Mouse (Mus musculus): ENCODE data around the gene Edf1. TPM values are rescaled to one million over a fixed set of nuclear protein-coding genes. Genes with fewer than 3 reads are reported as not detected.

Gene Edf1
- total RNA-seq (2021): 100 to 1,000 TPM; 211 to 222 TPM
- polyA plus RNA-seq (2012; rRNA removed): 81.9 and 110 TPM in 2 replicates
- long read RNA-seq, transcript Edf1-201 (5 exons, 722 nt): major isoform, 189 of 201 reads
- long read RNA-seq, partial matches to known transcripts: 3 of 201 reads
- long read RNA-seq, other reads (novel, unspliced or antisense): 8 of 201 reads

DNA sequence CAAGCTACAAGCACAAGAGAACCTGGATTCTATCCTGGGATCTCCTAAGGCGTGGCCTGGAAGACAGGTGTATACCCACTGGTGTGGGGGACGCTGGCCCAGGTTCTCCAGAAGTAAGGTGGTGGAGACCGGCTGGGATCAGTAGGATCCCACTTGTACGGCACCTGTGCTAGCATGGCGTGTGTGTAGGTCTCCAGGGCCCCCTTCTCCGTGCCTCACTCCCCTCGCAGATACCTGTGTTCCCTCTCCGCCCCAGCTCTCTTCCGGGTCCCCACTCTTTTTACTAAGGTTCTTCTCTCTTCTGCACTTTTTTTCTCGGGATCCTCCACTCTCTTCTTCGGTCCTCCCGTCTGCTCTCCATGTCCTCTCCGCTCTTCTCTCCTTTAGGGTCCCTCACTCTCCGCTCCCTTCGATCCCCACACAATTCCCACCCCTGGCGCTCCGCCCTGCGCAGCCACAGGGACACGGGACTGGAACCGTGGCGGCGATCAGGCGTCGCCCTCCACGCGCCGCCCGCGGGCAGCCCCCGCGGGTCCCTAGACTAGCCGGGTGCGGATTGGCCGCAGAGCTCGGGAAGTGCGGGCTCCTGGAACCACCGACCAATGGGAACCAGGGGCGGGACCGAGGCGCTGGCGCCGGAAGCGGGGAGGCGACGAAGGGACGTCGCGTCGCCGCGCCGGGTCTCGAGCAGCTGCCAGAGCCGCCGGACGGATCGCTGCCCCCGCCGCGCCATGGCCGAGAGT, at the start of gene Edf1:
TSS of gene Edf1 (plus strand) at position 627 of the 743 bp plus-strand sequence.
- intact Hi-C loops (cut with DNase I): loop anchor here (10.0 kb wide), 1 partner anchor 133 kb away; the partner anchor contains the start of genes Abca2 and Fut7
- WGBS: under 1% methylated on average over 61 of the region's 61 CpGs
- H3K9ac ChIP-seq (ENCODE audit: low read depth, low read length): peak within 1 kb of the TSS; percentile 98
- no peaks in the 10 kb centered on the region; the same call in 1 of the 2 replicates for H3K36me3 ChIP-seq (ENCODE audit: control insufficient read depth, insufficient read depth, low read length)
- H3K4me1 ChIP-seq (ENCODE audit: control insufficient read depth, insufficient read depth, low read length): peaks cover 5% of the 10 kb centered on the region
- peaks cover 6% of the 10 kb centered on the region; the same call in 1 of the 2 replicates for H3K79me2 ChIP-seq (replicated peaks; ENCODE audit: control insufficient read depth, insufficient read depth, low read length)
- peak; percentile 96 to 98 for DNase-seq
- H3K27me3 ChIP-seq (ENCODE audit: control insufficient read depth, insufficient read depth, low read length): no peaks in the 10 kb centered on the region
- peak within 1 kb of the TSS; percentile 67 for H3K4me3 ChIP-seq
- peak; percentile 81 for TF ChIP-seq POLR2A (IDR thresholded peaks at IDR 0.05; ENCODE audit: insufficient read depth, low read depth, low read length)
- TF ChIP-seq CTCF (IDR thresholded peaks at IDR 0.05): no peak
- H3K27ac ChIP-seq: peak within 1 kb of the TSS; percentile 82

- no peak overlapping the region for H3K9ac ChIP-seq (ENCODE audit: low read depth, low read length)
- H3K4me3 ChIP-seq: no peak overlapping the region
- no peak overlapping the region for H3K27ac ChIP-seq
- H3K4me1 ChIP-seq (ENCODE audit: control insufficient read depth, insufficient read depth, low read length): no peaks in the 10 kb centered on the region
- TF ChIP-seq POLR2A (IDR thresholded peaks at IDR 0.05; ENCODE audit: insufficient read depth, low read depth, low read length) (no peak), CTCF (IDR thresholded peaks at IDR 0.05) (peak; percentile 66)
- no peak for DNase-seq
- H3K27me3 ChIP-seq (ENCODE audit: control insufficient read depth, insufficient read depth, low read length): no peaks in the 10 kb centered on the region
- WGBS: 59% methylated on average over 3 of the region's 3 CpGs
- intact Hi-C loops (cut with DNase I): loop anchor here (2.0 kb wide), 1 partner anchor 41 kb away; no protein-coding TSS in a partner anchor
- no peaks in the 10 kb centered on the region for H3K79me2 ChIP-seq (replicated peaks; ENCODE audit: control insufficient read depth, insufficient read depth, low read length)
- no peaks in the 10 kb centered on the region for H3K36me3 ChIP-seq (ENCODE audit: control insufficient read depth, insufficient read depth, low read length)
Measured at GRCm38 (mm10) chr2:25509912-25510311, 47.7 kb upstream of the Edf1 start.

DNA sequence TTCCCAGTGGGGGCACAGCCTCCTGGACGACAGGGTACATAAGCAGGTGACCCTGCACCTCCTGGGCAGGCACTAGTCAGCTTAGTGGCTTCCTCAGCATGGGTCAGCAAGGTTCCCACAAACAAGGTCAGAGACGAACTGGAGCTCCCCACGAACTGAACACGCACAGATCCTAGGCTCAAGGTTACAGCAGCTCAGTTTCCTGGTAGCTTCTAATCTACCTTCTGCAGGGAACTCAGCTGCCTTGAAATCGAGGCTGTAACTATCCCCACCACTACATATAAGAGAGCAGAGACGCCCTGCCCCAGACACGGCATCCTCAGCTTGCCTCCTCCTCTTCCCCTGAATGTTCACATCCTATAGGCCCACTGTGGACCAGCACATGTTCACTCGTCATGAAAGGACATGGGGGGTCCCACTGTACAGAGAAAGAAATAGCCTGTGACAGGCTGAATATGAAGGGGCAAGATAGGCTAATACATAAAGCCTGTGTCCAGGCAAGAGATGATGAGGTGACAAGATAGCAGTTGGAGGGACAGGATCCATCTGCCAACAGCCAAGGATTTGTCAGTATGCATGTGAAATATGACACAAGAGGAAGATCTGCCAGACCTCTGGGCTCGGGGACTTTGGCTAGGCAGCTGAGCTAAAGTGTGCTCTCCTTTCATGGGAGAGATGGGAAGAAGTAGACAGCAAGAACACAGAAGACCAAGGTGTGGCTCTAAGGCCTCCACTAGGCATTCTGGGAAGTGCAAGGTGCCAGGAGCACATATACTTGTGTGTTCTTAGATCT, 30.9 kb upstream of the Edf1 start:
- DNase-seq: no peak
- TF ChIP-seq CTCF (IDR thresholded peaks at IDR 0.05): no peak
- H3K79me2 ChIP-seq (replicated peaks; ENCODE audit: control insufficient read depth, insufficient read depth, low read length): no peaks in the 10 kb centered on the region
- H3K4me3 ChIP-seq: no peak overlapping the region
- H3K27ac ChIP-seq: no peak overlapping the region
- no peaks in the 10 kb centered on the region for H3K36me3 ChIP-seq (ENCODE audit: control insufficient read depth, insufficient read depth, low read length)
- no peaks in the 10 kb centered on the region for H3K27me3 ChIP-seq (ENCODE audit: control insufficient read depth, insufficient read depth, low read length)
- 87% methylated on average over 9 of the region's 9 CpGs for WGBS
- H3K9ac ChIP-seq (ENCODE audit: low read depth, low read length): no peak overlapping the region
- H3K4me1 ChIP-seq (ENCODE audit: control insufficient read depth, insufficient read depth, low read length): no peaks in the 10 kb centered on the region
- intact Hi-C loops (cut with DNase I): no loop called here

GRCm38 (mm10) chr2:25533707-25534106, 23.9 kb upstream of the Edf1 start:
- WGBS: 64% methylated on average over 2 of the region's 2 CpGs
- Histone ChIP-seq H3K36me3 (ENCODE audit: control insufficient read depth, insufficient read depth, low read length) (peaks cover 17% of the 10 kb centered on the region), H3K9ac (ENCODE audit: low read depth, low read length) (no peak overlapping the region), H3K79me2 (replicated peaks; ENCODE audit: control insufficient read depth, insufficient read depth, low read length) (no peaks in the 10 kb centered on the region), H3K4me3 (no peak overlapping the region), H3K27ac (peak overlapping the region; percentile 78), H3K4me1 (ENCODE audit: control insufficient read depth, insufficient read depth, low read length) (peaks cover 9% of the 10 kb centered on the region), H3K27me3 (ENCODE audit: control insufficient read depth, insufficient read depth, low read length) (no peaks in the 10 kb centered on the region)
- intact Hi-C loops (cut with DNase I): no loop called here
- TF ChIP-seq EP300 (IDR thresholded peaks at IDR 0.05; ENCODE audit: insufficient read depth, low read depth, low read length) (no peak), CTCF (IDR thresholded peaks at IDR 0.05) (peak; percentile 41)
- DNase-seq: no peak

DNA sequence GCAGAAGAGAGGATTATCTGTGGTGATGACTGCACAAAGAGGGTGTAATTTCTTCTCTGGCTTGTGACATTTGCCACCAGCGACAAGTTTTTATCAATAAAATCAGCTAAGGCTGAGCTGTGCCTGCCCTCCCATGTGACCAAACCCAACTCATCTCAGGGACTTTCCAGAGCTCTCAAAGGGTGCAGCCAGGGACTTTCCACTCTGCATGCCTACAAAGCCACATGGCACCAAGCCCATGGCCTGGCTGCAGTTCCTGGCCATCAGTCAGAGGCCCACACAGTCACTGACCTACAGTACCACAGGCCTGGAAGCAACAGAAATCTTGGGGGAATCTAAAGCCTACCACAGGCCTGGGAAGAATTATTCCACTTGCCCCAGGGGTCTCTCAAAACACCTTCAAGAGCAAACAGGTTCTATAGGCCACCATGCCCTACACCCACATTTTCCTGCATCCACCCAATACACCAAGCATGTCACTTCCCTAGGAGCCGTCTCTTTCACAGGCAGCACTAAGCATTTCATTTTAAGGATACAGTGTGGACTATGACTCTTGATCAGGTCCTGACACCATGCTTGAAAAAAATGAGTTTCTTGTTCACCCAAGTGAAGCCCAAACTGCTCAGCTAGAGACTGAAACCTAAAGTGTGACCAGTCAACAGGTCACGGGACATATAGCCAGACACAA, 23.3 kb upstream of the Edf1 start:
- DNase-seq: peak; percentile 80 to 90
- TF ChIP-seq CTCF (IDR thresholded peaks at IDR 0.05) (no peak), POLR2A (IDR thresholded peaks at IDR 0.05; ENCODE audit: insufficient read depth, low read depth, low read length) (no peak), EP300 (IDR thresholded peaks at IDR 0.05; ENCODE audit: insufficient read depth, low read depth, low read length) (peak; percentile 46; the same call in 1 of the 2 replicates)
- Histone ChIP-seq H3K36me3 (ENCODE audit: control insufficient read depth, insufficient read depth, low read length) (peaks cover 17% of the 10 kb centered on the region), H3K79me2 (replicated peaks; ENCODE audit: control insufficient read depth, insufficient read depth, low read length) (no peaks in the 10 kb centered on the region), H3K9ac (ENCODE audit: low read depth, low read length) (no peak overlapping the region; the same call in 1 of the 2 replicates), H3K27ac (peak overlapping the region; percentile 78), H3K27me3 (ENCODE audit: control insufficient read depth, insufficient read depth, low read length) (no peaks in the 10 kb centered on the region), H3K4me1 (ENCODE audit: control insufficient read depth, insufficient read depth, low read length) (peaks cover 9% of the 10 kb centered on the region), H3K4me3 (no peak overlapping the region)
- intact Hi-C loops (cut with DNase I): no loop called here
- 34% methylated on average over 3 of the region's 3 CpGs for WGBS
